ENCODE assay signal across 8 mouse cellular contexts in the genomic region with DNA sequence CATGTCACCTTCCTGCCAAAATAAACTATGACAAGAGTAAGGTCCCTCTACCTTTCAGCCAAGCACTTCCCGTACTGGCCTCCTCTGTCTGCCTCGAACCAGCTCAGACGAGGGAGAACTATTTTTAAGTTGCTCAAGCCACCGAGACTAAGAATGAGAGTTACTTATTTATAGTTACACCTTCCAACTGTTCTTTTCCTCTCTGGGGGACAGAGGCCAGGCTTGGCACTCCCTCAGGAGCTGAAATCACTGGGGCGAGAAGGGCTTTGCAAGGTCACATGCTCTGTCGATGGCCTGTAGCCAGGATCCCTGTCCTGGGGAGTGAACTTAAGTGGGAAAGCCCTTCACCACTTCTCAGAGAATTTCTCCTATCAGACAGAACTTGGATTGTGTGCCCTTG.
DNase-seq lines count a peak whose midpoint lies in the region; ATAC-seq and TF ChIP-seq lines count a peak whose summit lies in the region.

No protein-coding gene starts in this region.

- no peak overlapping the region for H3K4me2 ChIP-seq in liver, embryonic 11.5 days
- no peak overlapping the region for H3K4me2 ChIP-seq in heart, embryonic 11.5 days
- H3K4me2 ChIP-seq in stomach, embryonic 16.5 days (ENCODE audit: low read depth, low read length), result no peak overlapping the region
- H3K4me2 ChIP-seq in hindbrain, embryonic 12.5 days (replicated peaks), result no peak overlapping the region
- no peak overlapping the region for H3K4me2 ChIP-seq in midbrain, embryonic 15.5 days

- peak; percentile 61 for DNase-seq in liver, adult 2 months (ENCODE audit: extremely low read depth, low read depth, low spot score)
- no peak for DNase-seq in liver, embryonic 11.5 days (ENCODE audit: low spot score)
- DNase-seq in kidney, postnatal 10 days, result peak; percentile 92
- DNase-seq in layer of hippocampus, adult 8-10 months (ENCODE audit: low spot score in 2 of 2), result no peak

- H3K4me3 ChIP-seq in liver, adult 2 months (ENCODE audit: insufficient read depth, low read depth, low read length), result no peak overlapping the region
- H3K4me3 ChIP-seq in liver, embryonic 11.5 days (ENCODE audit: low read depth, low read length), result no peak overlapping the region
- no peak overlapping the region for H3K4me3 ChIP-seq in heart, embryonic 11.5 days (ENCODE audit: low read depth, low read length)
- no peak overlapping the region for H3K4me3 ChIP-seq in stomach, embryonic 16.5 days (replicated peaks; ENCODE audit: low read length)
- H3K4me3 ChIP-seq in hindbrain, embryonic 12.5 days, result no peak overlapping the region
- H3K4me3 ChIP-seq in midbrain, embryonic 15.5 days, result no peak overlapping the region

- H3K36me3 ChIP-seq in liver, adult 2 months (ENCODE audit: control insufficient read depth, insufficient read depth, low read length), result peaks cover 2% of the 10 kb centered on the region; the same call in 1 of the 2 replicates
- no peaks in the 10 kb centered on the region for H3K36me3 ChIP-seq in liver, embryonic 11.5 days (ENCODE audit: control insufficient read depth, insufficient read depth, low read length)
- H3K36me3 ChIP-seq in heart, embryonic 11.5 days (ENCODE audit: control insufficient read depth, insufficient read depth, low read length), result no peaks in the 10 kb centered on the region; the same call in 1 of the 2 replicates
- 0 out of 2 replicates have a peak, but pooled peaks cover 9% of the 10 kb centered on the region for H3K36me3 ChIP-seq in stomach, embryonic 16.5 days (ENCODE audit: control insufficient read depth, insufficient read depth, low read length)
- H3K36me3 ChIP-seq in hindbrain, embryonic 12.5 days, result peaks cover 9% of the 10 kb centered on the region; the same call in 1 of the 2 replicates
- no peaks in the 10 kb centered on the region for H3K36me3 ChIP-seq in midbrain, embryonic 15.5 days (replicated peaks)

- no peak for TF ChIP-seq POLR2A in liver, adult 2 months (IDR thresholded peaks at IDR 0.05; ENCODE audit: extremely low read depth, insufficient read depth, low read length)

- 6% methylated on average over 6 of the region's 6 CpGs for WGBS in liver, adult 2 months
- 64% methylated on average over 6 of the region's 6 CpGs for WGBS in liver, embryonic 11.5 days
- 20% methylated on average over 6 of the region's 6 CpGs for WGBS in heart, embryonic 11.5 days (ENCODE audit: insufficient replicate concordance)
- 32% methylated on average over 6 of the region's 6 CpGs for WGBS in stomach, embryonic 16.5 days
- 67% methylated on average over 6 of the region's 6 CpGs for WGBS in hindbrain, embryonic 12.5 days
- WGBS in midbrain, embryonic 15.5 days, result 49% methylated on average over 6 of the region's 6 CpGs

- H3K4me1 ChIP-seq in liver, adult 2 months (ENCODE audit: control insufficient read depth, insufficient read depth, low read length), result peaks cover 23% of the 10 kb centered on the region
- no peaks in the 10 kb centered on the region for H3K4me1 ChIP-seq in liver, embryonic 11.5 days (replicated peaks; ENCODE audit: control insufficient read depth, insufficient read depth, low read length)
- peaks cover 35% of the 10 kb centered on the region for H3K4me1 ChIP-seq in heart, embryonic 11.5 days (ENCODE audit: control insufficient read depth, insufficient read depth, low read length)
- H3K4me1 ChIP-seq in stomach, embryonic 16.5 days (ENCODE audit: control insufficient read depth, insufficient read depth, low read length), result peaks cover 35% of the 10 kb centered on the region
- 0 out of 2 replicates have a peak, but pooled peaks cover 4% of the 10 kb centered on the region for H3K4me1 ChIP-seq in hindbrain, embryonic 12.5 days
- no peaks in the 10 kb centered on the region for H3K4me1 ChIP-seq in midbrain, embryonic 15.5 days

- no peak for TF ChIP-seq CTCF in liver, adult 2 months (IDR thresholded peaks at IDR 0.05; ENCODE audit: low read depth, low read length)

- no peaks in the 10 kb centered on the region for H3K9me3 ChIP-seq in liver, embryonic 11.5 days (ENCODE audit: control insufficient read depth, low read length)
- H3K9me3 ChIP-seq in heart, embryonic 11.5 days (replicated peaks; ENCODE audit: control insufficient read depth, low read length), result no peaks in the 10 kb centered on the region
- no peaks in the 10 kb centered on the region for H3K9me3 ChIP-seq in stomach, embryonic 16.5 days (replicated peaks; ENCODE audit: control insufficient read depth, low read length)
- H3K9me3 ChIP-seq in hindbrain, embryonic 12.5 days (replicated peaks), result no peaks in the 10 kb centered on the region
- H3K9me3 ChIP-seq in midbrain, embryonic 15.5 days, result no peaks in the 10 kb centered on the region

- no peaks in the 10 kb centered on the region for H3K79me2 ChIP-seq in liver, adult 2 months (ENCODE audit: control insufficient read depth, insufficient read depth, low read length)

- no peak for ATAC-seq in liver, embryonic 11.5 days (replicated peaks; ENCODE audit: low FRiP score)
- ATAC-seq in heart, embryonic 11.5 days (replicated peaks; ENCODE audit: insufficient number of reproducible peaks, low FRiP score, low TSS enrichment), result 0 out of 2 replicates have a peak, but pooled peaks have one; percentile 74
- ATAC-seq in stomach, embryonic 16.5 days (ENCODE audit: insufficient read depth, low FRiP score), result peak; percentile 22; the same call in 1 of the 2 replicates
- ATAC-seq in hindbrain, embryonic 12.5 days (ENCODE audit: low FRiP score), result no peak
- ATAC-seq in midbrain, embryonic 15.5 days (replicated peaks), result no peak

- H3K27ac ChIP-seq in liver, adult 2 months (replicated peaks; ENCODE audit: insufficient read depth, low read depth, low read length), result peak overlapping the region; percentile 60
- H3K27ac ChIP-seq in liver, embryonic 11.5 days (ENCODE audit: low read depth, low read length), result no peak overlapping the region
- peak overlapping the region; percentile 93 for H3K27ac ChIP-seq in heart, embryonic 11.5 days (ENCODE audit: low read depth, low read length)
- H3K27ac ChIP-seq in stomach, embryonic 16.5 days (ENCODE audit: low read length), result peak overlapping the region; percentile 83
- H3K27ac ChIP-seq in hindbrain, embryonic 12.5 days, result no peak overlapping the region
- H3K27ac ChIP-seq in midbrain, embryonic 15.5 days, result no peak overlapping the region

- H3K27me3 ChIP-seq in liver, adult 2 months (ENCODE audit: control insufficient read depth, insufficient read depth, low read length), result no peaks in the 10 kb centered on the region
- H3K27me3 ChIP-seq in liver, embryonic 11.5 days (replicated peaks; ENCODE audit: control insufficient read depth, insufficient read depth, low read length), result no peaks in the 10 kb centered on the region
- no peaks in the 10 kb centered on the region for H3K27me3 ChIP-seq in heart, embryonic 11.5 days (ENCODE audit: control insufficient read depth, insufficient read depth, low read length)
- no peaks in the 10 kb centered on the region for H3K27me3 ChIP-seq in stomach, embryonic 16.5 days (ENCODE audit: control insufficient read depth, insufficient read depth, low read length)
- no peaks in the 10 kb centered on the region for H3K27me3 ChIP-seq in hindbrain, embryonic 12.5 days
- H3K27me3 ChIP-seq in midbrain, embryonic 15.5 days (replicated peaks), result no peaks in the 10 kb centered on the region

- no peak overlapping the region for H3K9ac ChIP-seq in liver, adult 2 months (ENCODE audit: low read depth, low read length)
- no peak overlapping the region for H3K9ac ChIP-seq in liver, embryonic 11.5 days (ENCODE audit: low read depth, low read length)
- H3K9ac ChIP-seq in heart, embryonic 11.5 days (ENCODE audit: low read depth, low read length), result no peak overlapping the region
- H3K9ac ChIP-seq in stomach, embryonic 16.5 days (ENCODE audit: low read length), result 0 out of 2 replicates have a peak overlapping the region, but pooled peaks have one; percentile 18
- H3K9ac ChIP-seq in hindbrain, embryonic 12.5 days, result no peak overlapping the region
- no peak overlapping the region for H3K9ac ChIP-seq in midbrain, embryonic 15.5 days

Comparison
In these comparisons a context has a peak if more than half of its experiments do, and no peak if none do; other contexts are left out.
1. DNase-seq: peak in liver, adult 2 months (single experiment) and kidney, postnatal 10 days (single experiment); none in liver, embryonic 11.5 days (single experiment) and layer of hippocampus, adult 8-10 months (0 of 2).
2. H3K27ac ChIP-seq: peak in liver, adult 2 months (single experiment), heart, embryonic 11.5 days (single experiment) and stomach, embryonic 16.5 days (single experiment); none in liver, embryonic 11.5 days (single experiment), hindbrain, embryonic 12.5 days (single experiment) and midbrain, embryonic 15.5 days (single experiment).
3. ATAC-seq: peak in heart, embryonic 11.5 days (single experiment) and stomach, embryonic 16.5 days (single experiment); none in liver, embryonic 11.5 days (single experiment), hindbrain, embryonic 12.5 days (single experiment) and midbrain, embryonic 15.5 days (single experiment).